Mouse (Mus musculus) midbrain, embryonic 14.5 days (tissue): ENCODE data around the gene Ttyh2. TPM values are rescaled to one million over a fixed set of nuclear protein-coding genes. Genes with fewer than 3 reads are reported as not detected.
"Not testable (repeated sequence)": the region's sequence is repeated elsewhere in the genome, so short reads cannot be mapped to it uniquely, and the experiment has no call there.

Experiments
- ATAC-seq: fragments of 200-750 bp; cut with Nextera tagmentation; 2 replicates; pipeline ENCODE4 v1.8.0; 2017; ENCODE audit warnings: moderate number of reproducible peaks, moderate library complexity; ENCODE audit not compliant: low FRiP score, low TSS enrichment
- DNase-seq: peaks from one replicate; pipeline ENCODE4 v3.0.0-alpha.2; 2015
- H3K27ac ChIP-seq: fragments of 300-500 bp; sonication (generic); replicated peaks from 2 replicates; pipeline ENCODE4 v1.5.1; 2014; ENCODE audit warnings: mild to moderate bottlenecking, low read depth, low read length, moderate library complexity
- H3K27me3 ChIP-seq: fragments of 300-500 bp; sonication (generic); 2 replicates; pipeline ENCODE4 v1.6.1; 2014; ENCODE audit warnings: low read length, control low read depth, mixed read lengths; ENCODE audit not compliant: control insufficient read depth, insufficient read depth
- H3K36me3 ChIP-seq: fragments of 300-500 bp; sonication (generic); 2 replicates; pipeline ENCODE4 v1.6.1; 2014; ENCODE audit warnings: low read length, control low read depth; ENCODE audit not compliant: control insufficient read depth, insufficient read depth
- H3K4me1 ChIP-seq: fragments of 300-500 bp; sonication (generic); 2 replicates; pipeline ENCODE4 v1.6.1; 2014; ENCODE audit warnings: mild to moderate bottlenecking, antibody characterized with exemption, low read length, control low read depth; ENCODE audit not compliant: control insufficient read depth, insufficient read depth
- H3K4me2 ChIP-seq: fragments of 300-500 bp; sonication (generic); 2 replicates; pipeline ENCODE4 v1.6.1; 2014; ENCODE audit warnings: mild to moderate bottlenecking, low read length, moderate library complexity
- H3K4me3 ChIP-seq: fragments of 300-500 bp; sonication (generic); replicated peaks from 2 replicates; pipeline ENCODE4 v1.5.1; 2014; ENCODE audit warnings: low read depth, low read length
- H3K9ac ChIP-seq: fragments of 300-500 bp; sonication (generic); replicated peaks from 2 replicates; pipeline ENCODE4 v1.6.1; 2014; ENCODE audit warnings: mild to moderate bottlenecking, low read length, moderate library complexity
- H3K9me3 ChIP-seq: fragments of 300-500 bp; sonication (generic); 2 replicates; pipeline ENCODE4 v1.6.1; 2016; ENCODE audit warnings: low read length, control low read depth, mixed read lengths; ENCODE audit not compliant: control insufficient read depth
- WGBS: fragments of 180-500 bp; shearing (Covaris S2); extraction: QIAGEN DNeasy Blood & Tissue Kit; methylation state at CpG from one replicate; pipeline ENCODE4 v1.1.7; 2014; 5-methylcytosine and 5-hydroxymethylcytosine counted together
- polyA plus RNA-seq: library from polyadenylated mRNA; unstranded; fragments of >200 nt; fragmentation: Nextera tagmentation; extraction: Ambion mirVana; gene quantifications from 2 replicates; pipeline ENCODE4 v1.2.1, GENCODE M21; 2014

The Ttyh2 gene
- polyA plus RNA-seq, 1 experiment from 2014 or later: 31.0 TPM

DNA sequence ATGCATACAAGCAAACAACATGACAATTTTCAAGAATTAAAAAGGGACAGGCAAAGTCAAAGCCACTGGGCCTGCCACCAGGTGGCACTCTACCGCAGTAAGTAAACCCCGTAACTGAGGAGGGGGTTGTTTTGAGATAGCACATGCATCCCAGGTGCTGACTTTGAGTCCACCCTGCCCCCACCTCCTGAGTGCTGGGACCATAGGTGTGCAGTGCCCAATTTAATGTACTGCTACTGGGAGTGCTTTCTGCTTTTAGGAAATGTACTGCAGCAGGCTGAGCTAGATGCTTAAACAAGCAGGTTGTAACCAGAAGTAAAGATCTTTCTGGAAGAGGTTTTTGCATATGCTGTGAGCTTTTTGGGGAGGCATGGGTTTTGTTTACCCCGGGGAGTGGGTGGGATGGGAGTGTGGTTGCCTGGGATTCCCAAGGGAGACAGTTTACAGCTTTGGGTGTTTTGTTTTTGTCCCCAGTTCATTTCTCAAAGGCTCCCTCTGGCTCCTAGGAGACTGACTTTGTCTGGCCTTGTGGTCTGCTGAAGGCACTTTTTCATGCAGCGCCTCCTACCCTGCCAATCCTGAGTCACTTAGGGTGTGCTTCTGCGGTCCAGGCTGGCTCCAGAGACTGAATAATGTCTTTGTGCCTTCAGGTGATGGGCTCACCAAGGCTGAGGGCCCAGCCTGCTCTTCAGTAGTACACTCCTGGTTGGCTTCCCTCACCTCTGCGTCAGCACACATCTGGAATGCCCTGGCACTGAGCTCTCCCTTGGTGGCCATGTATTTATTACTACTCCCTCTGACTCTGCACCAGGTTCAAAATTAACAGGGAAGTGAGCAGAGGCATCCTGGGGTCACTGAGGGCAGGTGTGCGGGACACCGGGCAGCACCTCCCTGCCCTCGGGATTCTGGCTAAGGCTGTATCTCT is 2.2 kb upstream of the Ttyh2 start:
- Histone ChIP-seq H3K4me2 (no peak overlapping the region), H3K4me3 (no peak overlapping the region), H3K9me3 (no peaks in the 10 kb centered on the region), H3K4me1 (peaks cover 17% of the 10 kb centered on the region), H3K9ac (no peak overlapping the region), H3K36me3 (peaks cover 40% of the 10 kb centered on the region), H3K27ac (no peak overlapping the region), H3K27me3 (peaks cover 6% of the 10 kb centered on the region; the same call in 1 of the 2 replicates)
- ATAC-seq: no peak
- DNase-seq: peak; percentile 82
- 65% methylated on average over 9 of the region's 9 CpGs for WGBS

DNA sequence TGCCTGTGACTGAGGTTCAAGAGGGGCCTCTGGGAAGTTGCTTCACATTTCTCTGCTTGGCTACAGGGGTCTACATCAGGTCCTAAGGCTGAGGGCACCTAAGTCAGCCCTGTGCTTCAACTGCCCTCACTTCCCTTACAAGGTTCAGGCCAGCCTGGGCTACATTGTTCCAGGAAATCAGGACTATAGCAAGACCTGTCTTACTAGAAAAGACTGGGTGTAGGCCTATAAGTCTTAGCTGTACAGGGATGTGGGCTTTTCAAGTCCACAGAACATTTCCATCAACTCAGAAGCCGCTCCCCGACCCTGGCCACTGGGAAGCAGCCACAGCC is 1.5 kb upstream of the Ttyh2 start:
- Histone ChIP-seq H3K4me1 (peaks cover 17% of the 10 kb centered on the region), H3K4me3 (no peak overlapping the region), H3K27ac (no peak overlapping the region), H3K36me3 (peaks cover 40% of the 10 kb centered on the region), H3K4me2 (no peak overlapping the region), H3K9ac (no peak overlapping the region), H3K27me3 (peaks cover 6% of the 10 kb centered on the region; the same call in 1 of the 2 replicates), H3K9me3 (no peaks in the 10 kb centered on the region)
- WGBS: 75% methylated on average over 2 of the region's 2 CpGs
- DNase-seq (no peak), ATAC-seq (no peak)

DNA sequence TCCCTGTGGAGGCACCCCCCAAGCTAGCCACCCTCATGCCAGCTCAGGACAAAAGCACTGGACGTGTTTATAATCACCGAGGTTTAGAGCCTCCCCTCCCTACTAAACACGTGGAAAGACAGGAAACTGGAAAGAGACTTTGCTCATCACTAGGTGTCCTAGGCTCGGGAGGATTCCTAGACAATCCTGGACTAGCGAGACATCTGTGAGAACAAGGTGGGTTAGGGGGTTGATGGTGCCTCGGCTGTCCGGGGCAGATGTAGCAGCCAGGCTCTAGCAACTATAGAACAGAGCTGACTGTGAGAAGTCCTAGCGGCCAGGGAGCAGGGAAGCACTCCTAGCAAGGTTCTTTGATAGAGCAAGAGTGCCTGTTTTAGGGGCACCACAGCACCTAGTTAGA is 1.1 kb upstream of the Ttyh2 start:
- H3K9ac ChIP-seq: no peak overlapping the region
- H3K27me3 ChIP-seq: peaks cover 6% of the 10 kb centered on the region; the same call in 1 of the 2 replicates
- WGBS: 52% methylated on average over 8 of the region's 8 CpGs
- H3K27ac ChIP-seq: no peak overlapping the region
- H3K36me3 ChIP-seq: peaks cover 40% of the 10 kb centered on the region
- no peak overlapping the region for H3K4me2 ChIP-seq
- peaks cover 17% of the 10 kb centered on the region for H3K4me1 ChIP-seq
- H3K9me3 ChIP-seq: no peaks in the 10 kb centered on the region
- no peak for DNase-seq
- ATAC-seq: no peak
- H3K4me3 ChIP-seq: no peak overlapping the region

DNA sequence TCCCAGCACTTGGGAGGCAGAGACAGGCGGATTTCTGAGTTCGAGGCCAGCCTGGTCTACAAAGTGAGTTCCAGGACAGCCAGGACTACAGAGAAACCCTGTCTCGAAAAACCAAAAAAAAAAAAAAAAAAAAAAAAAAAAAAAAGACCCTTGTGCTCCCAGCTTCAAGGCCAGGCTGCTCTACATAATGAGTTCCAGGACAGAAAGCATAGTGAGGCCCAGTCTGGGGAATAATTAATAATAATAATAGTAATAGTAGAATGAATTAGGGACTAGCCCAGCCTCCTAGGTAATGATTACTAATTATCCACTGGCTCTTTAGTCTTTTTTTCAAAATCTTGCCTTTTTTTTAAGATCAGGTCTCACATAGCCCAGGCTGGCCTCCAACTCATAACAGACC is 435 bp upstream of the Ttyh2 start:
- H3K27ac ChIP-seq: not testable (repeated sequence)
- no CpG with 5 or more reads among the region's 3 CpGs for WGBS

DNA sequence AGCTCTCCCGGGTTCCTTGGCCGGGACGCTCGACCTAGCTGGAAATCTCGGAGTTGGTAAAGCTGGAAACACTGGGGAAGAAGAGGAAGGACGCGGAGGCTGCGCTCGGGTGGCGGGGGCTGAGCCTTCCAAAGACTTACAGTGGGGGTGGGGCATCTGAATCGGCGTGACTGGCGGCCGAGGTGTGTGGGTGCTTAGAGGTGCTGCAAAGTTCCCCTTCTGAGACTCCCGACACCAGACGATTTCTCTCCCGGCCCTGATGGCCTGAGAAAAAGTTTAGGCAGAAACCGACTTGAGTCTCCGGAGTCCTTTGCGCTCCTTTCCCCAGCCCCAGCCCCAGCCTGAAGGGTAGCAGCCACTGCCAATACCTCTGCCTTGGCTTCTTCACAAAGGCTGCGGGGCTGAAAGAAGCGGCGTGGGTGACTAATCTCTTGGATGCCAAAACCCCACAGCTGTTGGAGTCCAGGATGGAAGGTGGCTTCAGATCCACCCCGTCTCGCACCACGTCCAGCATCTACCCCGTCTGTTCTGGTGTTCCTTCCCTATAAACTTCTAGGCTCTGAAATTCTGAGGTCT is 683 bp downstream of the Ttyh2 start:
- Histone ChIP-seq H3K27me3 (peaks cover 6% of the 10 kb centered on the region; the same call in 1 of the 2 replicates), H3K9me3 (no peaks in the 10 kb centered on the region), H3K36me3 (peaks cover 32% of the 10 kb centered on the region), H3K4me2 (peak overlapping the region; percentile 77), H3K4me3 (peak overlapping the region; percentile 45), H3K4me1 (peaks cover 14% of the 10 kb centered on the region), H3K27ac (no peak overlapping the region), H3K9ac (peak overlapping the region; percentile 61)
- DNase-seq: peak; percentile 44
- no peak for ATAC-seq
- 3% methylated on average over 27 of the region's 27 CpGs for WGBS

More for the DNA sequence above, 435 bp upstream of the Ttyh2 start:
- H3K9ac ChIP-seq, H3K9me3 ChIP-seq, DNase-seq, H3K27me3 ChIP-seq, ATAC-seq: not testable (repeated sequence)
- H3K4me1 ChIP-seq: peaks cover 18% of the 10 kb centered on the region
- H3K4me2 ChIP-seq: peak overlapping the region; percentile 77
- peaks cover 40% of the 10 kb centered on the region for H3K36me3 ChIP-seq
- H3K4me3 ChIP-seq: peak overlapping the region; percentile 45; the same call in 1 of the 2 replicates

DNA sequence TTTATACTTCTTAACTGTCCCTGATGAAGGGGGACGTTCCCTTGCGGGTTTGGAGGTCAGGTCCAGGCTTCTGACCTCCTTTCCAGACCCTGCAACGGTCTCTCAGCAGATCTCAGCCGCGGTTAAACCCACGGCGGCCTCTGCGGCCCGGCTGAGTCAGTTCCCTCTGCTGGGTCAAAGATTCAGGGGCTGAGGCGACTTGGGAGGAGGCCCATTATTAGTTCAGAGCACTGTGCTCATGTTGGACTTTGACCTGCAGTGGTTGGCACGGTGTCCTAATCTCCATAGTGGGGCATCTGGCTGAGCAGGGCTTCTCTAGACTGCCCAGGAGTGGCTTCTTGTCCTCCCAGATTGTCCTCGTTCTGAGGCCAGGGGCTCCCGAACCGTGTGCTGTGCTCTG is 1.2 kb downstream of the Ttyh2 start:
- no peak overlapping the region for H3K27ac ChIP-seq
- peaks cover 14% of the 10 kb centered on the region for H3K4me1 ChIP-seq
- WGBS: 6% methylated on average over 14 of the region's 14 CpGs
- H3K4me3 ChIP-seq: peak overlapping the region; percentile 45
- H3K27me3 ChIP-seq: peaks cover 6% of the 10 kb centered on the region; the same call in 1 of the 2 replicates
- peak overlapping the region; percentile 61; the same call in 1 of the 2 replicates for H3K9ac ChIP-seq
- H3K36me3 ChIP-seq: peaks cover 27% of the 10 kb centered on the region
- no peak for DNase-seq
- H3K4me2 ChIP-seq: peak overlapping the region; percentile 77
- no peak for ATAC-seq
- H3K9me3 ChIP-seq: no peaks in the 10 kb centered on the region

DNA sequence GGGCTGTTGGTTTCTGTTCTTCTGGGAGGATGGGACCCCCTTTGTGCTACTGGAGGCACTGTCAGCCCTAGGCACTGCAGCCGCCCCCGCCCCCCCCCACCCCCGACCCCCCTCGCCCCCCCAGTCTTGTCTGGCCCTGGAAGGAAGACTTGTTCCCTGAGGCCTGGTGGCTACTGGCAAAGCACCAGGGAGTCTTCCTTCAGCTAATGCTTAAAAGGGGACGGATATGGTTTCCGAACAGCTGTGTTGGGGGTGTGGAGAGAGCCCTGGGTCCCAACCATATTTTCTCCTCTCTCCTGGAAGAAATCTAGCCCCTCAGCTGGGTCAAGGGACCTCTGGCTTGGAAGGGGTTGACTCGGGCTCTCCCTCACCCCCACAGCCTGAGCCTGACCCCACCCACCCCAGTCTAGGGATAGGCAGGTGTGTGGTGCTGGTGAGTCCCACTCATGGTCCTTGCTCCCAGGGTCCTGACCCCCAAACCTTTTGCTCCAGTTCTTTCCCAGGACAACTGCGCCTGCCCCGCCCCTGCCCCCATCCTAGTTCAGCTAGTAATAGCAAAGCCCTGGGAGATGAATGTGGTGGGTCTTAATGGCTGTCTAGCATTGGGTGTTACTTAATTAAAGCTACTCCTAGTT is 1.8 kb downstream of the Ttyh2 start:
- H3K27ac ChIP-seq: no peak overlapping the region
- DNase-seq (no peak), ATAC-seq (no peak)
- no peaks in the 10 kb centered on the region for H3K9me3 ChIP-seq
- peak overlapping the region; percentile 45 for H3K4me3 ChIP-seq
- H3K4me1 ChIP-seq: peaks cover 14% of the 10 kb centered on the region
- H3K9ac ChIP-seq: no peak overlapping the region
- whole genome bisulfite sequencing: 40% methylated on average over 8 of the region's 9 CpGs
- H3K36me3 ChIP-seq: peaks cover 21% of the 10 kb centered on the region
- H3K27me3 ChIP-seq: peaks cover 6% of the 10 kb centered on the region; the same call in 1 of the 2 replicates
- peak overlapping the region; percentile 77 for H3K4me2 ChIP-seq

DNA sequence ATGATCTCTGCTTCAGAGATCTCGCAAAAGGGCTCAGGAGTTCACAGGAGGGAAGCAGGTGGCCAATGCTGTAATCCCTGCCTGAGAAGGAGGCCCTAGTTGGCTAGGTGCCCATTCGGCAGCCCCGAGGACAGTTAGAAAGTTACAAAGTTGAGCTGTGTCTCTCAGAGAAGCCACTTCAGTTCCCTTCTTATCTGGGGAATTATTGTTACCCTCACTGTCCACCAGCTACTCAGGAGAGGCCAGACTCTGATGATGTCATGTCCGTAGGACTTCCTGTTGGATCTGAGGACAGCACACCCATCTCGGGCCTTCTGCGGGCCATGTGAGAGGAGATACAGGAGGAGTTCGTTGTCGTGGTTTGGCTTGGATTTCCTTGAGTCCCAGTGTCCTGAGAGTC is 4.4 kb downstream of the Ttyh2 start:
- peaks cover 6% of the 10 kb centered on the region; the same call in 1 of the 2 replicates for H3K27me3 ChIP-seq
- no peak for DNase-seq
- no peaks in the 10 kb centered on the region for H3K36me3 ChIP-seq
- no peak overlapping the region for H3K4me3 ChIP-seq
- WGBS: 71% methylated on average over 8 of the region's 8 CpGs
- H3K9me3 ChIP-seq: no peaks in the 10 kb centered on the region
- peaks cover 14% of the 10 kb centered on the region for H3K4me1 ChIP-seq
- H3K9ac ChIP-seq: no peak overlapping the region
- no peak for ATAC-seq
- no peak overlapping the region for H3K4me2 ChIP-seq
- H3K27ac ChIP-seq: no peak overlapping the region
